ENCODE assay signal across 8 mouse cellular contexts in the genomic region with DNA sequence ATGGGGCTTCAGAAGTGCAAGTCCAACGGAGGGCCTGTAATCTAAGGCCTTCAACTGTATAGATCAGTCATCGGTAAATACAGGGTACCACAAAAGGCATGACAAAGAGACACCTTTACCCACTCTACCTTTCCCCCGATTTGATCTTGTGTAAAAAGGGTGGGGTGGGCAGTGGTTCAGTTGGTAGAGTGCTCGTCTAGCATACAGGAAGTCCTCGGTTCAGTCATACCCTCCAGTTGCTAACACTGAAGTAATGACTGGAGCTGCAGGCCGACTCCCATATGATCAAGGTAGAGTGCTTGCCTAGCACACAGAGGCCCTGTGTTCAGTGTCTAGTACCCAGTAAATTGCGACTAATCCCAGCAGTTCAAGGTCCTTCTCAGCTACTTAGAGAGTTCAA. TPM values are rescaled to one million over a fixed set of nuclear protein-coding genes. Genes with fewer than 3 reads are reported as not detected.
DNase-seq lines count a peak whose midpoint lies in the region; ATAC-seq and TF ChIP-seq lines count a peak whose summit lies in the region.

No protein-coding gene starts in this region.

- no peak overlapping the region for H3K9ac ChIP-seq in liver, postnatal 0 days (replicated peaks)

- ATAC-seq in liver, postnatal 0 days: peak; percentile 15; the same call in 1 of the 2 replicates
- 0 out of 2 replicates have a peak, but pooled peaks have one; percentile 20 for ATAC-seq in erythroid progenitor cell, adult 5-6 weeks (replicated peaks; ENCODE audit: low FRiP score, poor library complexity, severe bottlenecking)

- intact Hi-C loops in left cerebral cortex, postnatal 14 days (cut with DNase I): no loop called here

- no peak for TF ChIP-seq EP300 in liver, postnatal 0 days (IDR thresholded peaks at IDR 0.05; ENCODE audit: low read depth)

- H3K36me3 ChIP-seq in liver, postnatal 0 days (replicated peaks; ENCODE audit: insufficient read depth, low read length): no peaks in the 10 kb centered on the region

- no peaks in the 10 kb centered on the region for H3K9me3 ChIP-seq in liver, postnatal 0 days (ENCODE audit: low read length)

- DNase-seq in adrenal gland, adult 2 months: peak; percentile 45
- DNase-seq in adrenal gland, postnatal 14 days: no peak
- DNase-seq in liver, postnatal 0 days: no peak
- no peak for DNase-seq in liver
- peak; percentile 16 to 31 for DNase-seq in natural killer cell, adult 2 months (ENCODE audit: low spot score in 2 of 2)
- no peak for DNase-seq in adrenal gland, postnatal 4 days (ENCODE audit: low spot score in 2 of 2)
- no peak for DNase-seq in left cerebral cortex, postnatal 14 days (ENCODE audit: low spot score in 2 of 2)

- H3K27me3 ChIP-seq in liver, postnatal 0 days (ENCODE audit: insufficient read depth, low read length): no peaks in the 10 kb centered on the region

- 42% methylated on average over 7 of the region's 7 CpGs for WGBS in liver, postnatal 0 days (ENCODE audit: insufficient replicate concordance)

- peak overlapping the region; percentile 77 for H3K27ac ChIP-seq in liver, postnatal 0 days (ENCODE audit: low read depth)

- H3K4me1 ChIP-seq in liver, postnatal 0 days (ENCODE audit: insufficient read depth): peaks cover 33% of the 10 kb centered on the region

- no peak for TF ChIP-seq CTCF in liver, postnatal 0 days (IDR thresholded peaks at IDR 0.05; ENCODE audit: low read depth)

- no peak overlapping the region for H3K4me3 ChIP-seq in liver, postnatal 0 days (ENCODE audit: low read depth, low read length)

- H3K4me2 ChIP-seq in liver, postnatal 0 days (ENCODE audit: low read depth, low read length): no peak overlapping the region

RNA-seq across cellular contexts. Expression of gene Ier3, which starts 7.8 kb away (rescaled TPM):
- total RNA-seq in adrenal gland, adult 2 months (2021): 10 to 100 TPM in 1 of 2 experiments, 1 to 10 TPM in 1; 9.6 to 13.8 TPM
- polyA plus RNA-seq in adrenal gland, adult 2 months (2012; rRNA removed): 17.1 and 17.6 TPM in 2 replicates
- total RNA-seq in adrenal gland, postnatal 14 days (2021): 12.7 and 26.3 TPM in 2 replicates
- polyA plus RNA-seq in liver, postnatal 0 days (2015; fragmentation: Nextera tagmentation; extraction: Ambion mirVana): 15.4 and 18.6 TPM in 2 replicates
- total RNA-seq in erythroid progenitor cell, adult 5-6 weeks (2015; ENCODE audit: low replicate concordance): 3.8 and 10.5 TPM in 2 replicates
- total RNA-seq in erythroid progenitor cell, adult 5-6 weeks (2017; ENCODE audit: low replicate concordance): 0.51 and 4.0 TPM in 2 replicates
- 10 to 100 TPM; 11.3 to 14.9 TPM for total RNA-seq in adrenal gland, postnatal 4 days (2021)
- 1 to 10 TPM; 5.4 to 5.7 TPM for total RNA-seq in left cerebral cortex, postnatal 14 days (2021)

RNA-seq across cellular contexts. Expression of gene Flot1, which starts 9.4 kb away (rescaled TPM):
- 10 to 100 TPM; 59.0 to 74.4 TPM for total RNA-seq in adrenal gland, adult 2 months (2021)
- polyA plus RNA-seq in adrenal gland, adult 2 months (2012; rRNA removed): 61.0 and 66.2 TPM in 2 replicates
- 52.4 and 59.5 TPM in 2 replicates for total RNA-seq in adrenal gland, postnatal 14 days (2021)
- polyA plus RNA-seq in liver, postnatal 0 days (2015; fragmentation: Nextera tagmentation; extraction: Ambion mirVana): 25.9 and 31.3 TPM in 2 replicates
- 19.3 and 32.8 TPM in 2 replicates for total RNA-seq in erythroid progenitor cell, adult 5-6 weeks (2015; ENCODE audit: low replicate concordance)
- total RNA-seq in erythroid progenitor cell, adult 5-6 weeks (2017; ENCODE audit: low replicate concordance): 14.6 and 29.1 TPM in 2 replicates
- total RNA-seq in adrenal gland, postnatal 4 days (2021): 10 to 100 TPM; 70.9 to 72.5 TPM
- total RNA-seq in left cerebral cortex, postnatal 14 days (2021): 100 to 1,000 TPM; 153 to 168 TPM

RNA-seq across cellular contexts. Expression of gene Tubb5, which starts 24.5 kb away (rescaled TPM):
- 100 to 1,000 TPM; 152 to 198 TPM for total RNA-seq in adrenal gland, adult 2 months (2021)
- polyA plus RNA-seq in adrenal gland, adult 2 months (2012; rRNA removed): 137 and 156 TPM in 2 replicates
- 285 and 320 TPM in 2 replicates for total RNA-seq in adrenal gland, postnatal 14 days (2021)
- 198 and 213 TPM in 2 replicates for polyA plus RNA-seq in liver, postnatal 0 days (2015; fragmentation: Nextera tagmentation; extraction: Ambion mirVana)
- 663 and 669 TPM in 2 replicates for total RNA-seq in erythroid progenitor cell, adult 5-6 weeks (2015; ENCODE audit: low replicate concordance)
- 760 and 914 TPM in 2 replicates for total RNA-seq in erythroid progenitor cell, adult 5-6 weeks (2017; ENCODE audit: low replicate concordance)
- total RNA-seq in adrenal gland, postnatal 4 days (2021): 100 to 1,000 TPM; 553 to 648 TPM
- total RNA-seq in left cerebral cortex, postnatal 14 days (2021): 100 to 1,000 TPM; 771 to 797 TPM

RNA-seq across cellular contexts. Expression of gene Mdc1, which starts 27.7 kb away (rescaled TPM):
- total RNA-seq in adrenal gland, adult 2 months (2021): 10 to 100 TPM; 15.4 to 20.8 TPM
- polyA plus RNA-seq in adrenal gland, adult 2 months (2012; rRNA removed): 3.6 and 5.9 TPM in 2 replicates
- total RNA-seq in adrenal gland, postnatal 14 days (2021): 20.6 and 21.9 TPM in 2 replicates
- 2.5 and 3.3 TPM in 2 replicates for polyA plus RNA-seq in liver, postnatal 0 days (2015; fragmentation: Nextera tagmentation; extraction: Ambion mirVana)
- total RNA-seq in erythroid progenitor cell, adult 5-6 weeks (2015; ENCODE audit: low replicate concordance): 117 and 147 TPM in 2 replicates
- 31.0 and 57.1 TPM in 2 replicates for total RNA-seq in erythroid progenitor cell, adult 5-6 weeks (2017; ENCODE audit: low replicate concordance)
- total RNA-seq in adrenal gland, postnatal 4 days (2021): 10 to 100 TPM; 28.2 to 35.6 TPM
- 10 to 100 TPM; 10.7 to 14.6 TPM for total RNA-seq in left cerebral cortex, postnatal 14 days (2021)

RNA-seq across cellular contexts. Expression of gene Nrm, which starts 47.5 kb away (rescaled TPM):
- total RNA-seq in adrenal gland, adult 2 months (2021): 1 to 10 TPM; 3.3 to 4.8 TPM
- polyA plus RNA-seq in adrenal gland, adult 2 months (2012; rRNA removed): 9.3 and 11.7 TPM in 2 replicates
- 10.6 and 15.9 TPM in 2 replicates for total RNA-seq in adrenal gland, postnatal 14 days (2021)
- 15.5 and 15.8 TPM in 2 replicates for polyA plus RNA-seq in liver, postnatal 0 days (2015; fragmentation: Nextera tagmentation; extraction: Ambion mirVana)
- 32.8 and 36.0 TPM in 2 replicates for total RNA-seq in erythroid progenitor cell, adult 5-6 weeks (2015; ENCODE audit: low replicate concordance)
- 19.1 and 35.8 TPM in 2 replicates for total RNA-seq in erythroid progenitor cell, adult 5-6 weeks (2017; ENCODE audit: low replicate concordance)
- total RNA-seq in adrenal gland, postnatal 4 days (2021): 10 to 100 TPM; 25.8 to 27.1 TPM
- 1 to 10 TPM; 5.1 TPM for total RNA-seq in left cerebral cortex, postnatal 14 days (2021)

Comparison
In these comparisons a context has a peak if more than half of its experiments do, and no peak if none do; other contexts are left out.
1. DNase-seq: peak in adrenal gland, adult 2 months (single experiment) and natural killer cell, adult 2 months (2 of 2); none in adrenal gland, postnatal 14 days (single experiment), liver, postnatal 0 days (single experiment), liver (single experiment), adrenal gland, postnatal 4 days (0 of 2) and left cerebral cortex, postnatal 14 days (0 of 2).